Mouse (Mus musculus) kidney, embryonic 14.5 days (tissue): Measurements from ENCODE around the gene Ppp1r37. TPM values are rescaled to one million over a fixed set of nuclear protein-coding genes. Genes with fewer than 3 reads are reported as not detected.

Experiments used
- ATAC-seq: fragments of 200-750 bp; cut with Nextera tagmentation; 2 replicates; pipeline ENCODE4 v1.8.0; 2017; ENCODE audit warnings: moderate number of reproducible peaks, mild to moderate bottlenecking, moderate TSS enrichment, moderate library complexity; ENCODE audit not compliant: low FRiP score, low TSS enrichment
- H3K27ac ChIP-seq: fragments of 300-500 bp; sonication (generic); 2 replicates; pipeline ENCODE4 v1.5.1; 2014; ENCODE audit warnings: low read depth, mild to moderate bottlenecking, low read length, moderate library complexity, mixed read lengths
- H3K27me3 ChIP-seq: fragments of 300-500 bp; sonication (generic); 2 replicates; pipeline ENCODE4 v1.6.1; 2014; ENCODE audit warnings: mild to moderate bottlenecking, low read length; ENCODE audit not compliant: control insufficient read depth, insufficient read depth
- H3K36me3 ChIP-seq: fragments of 300-500 bp; sonication (generic); 2 replicates; pipeline ENCODE4 v1.6.1; 2014; ENCODE audit warnings: low read length, mixed read lengths; ENCODE audit not compliant: control insufficient read depth, insufficient read depth
- H3K4me1 ChIP-seq: fragments of 300-500 bp; sonication (generic); 2 replicates; pipeline ENCODE4 v1.6.1; 2014; ENCODE audit warnings: low read length, mixed read lengths; ENCODE audit not compliant: control insufficient read depth, insufficient read depth
- H3K4me2 ChIP-seq: fragments of 300-500 bp; sonication (generic); replicated peaks from 2 replicates; pipeline ENCODE4 v1.6.1; 2014; ENCODE audit warnings: low read depth, mild to moderate bottlenecking, low read length
- H3K4me3 ChIP-seq: fragments of 300-500 bp; sonication (generic); 2 replicates; pipeline ENCODE4 v1.5.1; 2014; ENCODE audit warnings: mild to moderate bottlenecking, low read length
- H3K9ac ChIP-seq: fragments of 300-500 bp; sonication (generic); 2 replicates; pipeline ENCODE4 v1.6.1; 2014; ENCODE audit warnings: low read depth, mild to moderate bottlenecking, low read length, moderate library complexity
- H3K9me3 ChIP-seq: fragments of 300-500 bp; sonication (generic); 2 replicates; pipeline ENCODE4 v1.6.1; 2016; ENCODE audit warnings: low read length; ENCODE audit not compliant: control insufficient read depth
- WGBS: fragments of 180-500 bp; shearing (Covaris S2); extraction: QIAGEN DNeasy Blood & Tissue Kit; methylation state at CpG from one replicate; pipeline ENCODE4 v1.1.7; 2014; 5-methylcytosine and 5-hydroxymethylcytosine counted together
- polyA plus RNA-seq: library from polyadenylated mRNA; unstranded; fragments of >200 nt; fragmentation: Nextera tagmentation; extraction: Ambion mirVana; gene quantifications from 2 replicates; pipeline ENCODE4 v1.2.1, GENCODE M21; 2014

Gene Ppp1r37
- polyA plus RNA-seq, 1 experiment from 2014 or later, result 6.5 TPM

DNA sequence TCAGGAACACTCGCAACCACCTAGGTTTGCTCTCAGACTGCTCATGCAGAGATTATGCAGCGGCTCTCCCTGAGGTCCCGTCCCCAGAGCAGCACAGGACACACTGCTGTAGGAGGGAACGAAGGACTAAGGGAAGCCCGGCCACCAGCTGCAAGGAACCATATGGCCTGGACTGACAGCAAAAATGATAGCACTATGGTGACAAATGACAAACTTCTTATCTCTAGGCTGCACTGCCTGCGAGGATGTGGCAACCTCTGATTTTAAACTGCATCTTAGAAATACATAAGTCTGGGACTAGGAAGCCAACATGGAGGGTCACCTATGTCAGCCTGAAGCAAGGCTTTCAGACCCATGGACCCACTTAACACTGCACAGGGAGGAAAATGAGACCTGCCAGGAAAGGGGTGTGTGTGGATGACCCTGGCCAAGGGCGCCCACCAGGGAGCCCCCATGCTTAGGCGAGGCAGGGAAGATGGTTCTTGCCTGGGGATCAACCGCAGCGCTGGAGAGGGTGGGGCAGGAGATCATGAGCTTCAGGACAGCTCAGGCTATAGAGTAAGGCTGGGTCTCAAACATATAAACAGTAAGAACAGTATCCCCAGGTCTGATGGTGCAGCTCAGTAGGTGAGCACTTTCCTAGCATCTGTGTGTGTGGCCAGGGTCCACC is 30.3 kb upstream of the Ppp1r37 start:
- no peak overlapping the region for H3K9ac ChIP-seq
- no peak overlapping the region for H3K27ac ChIP-seq
- 91% methylated on average over 10 of the region's 10 CpGs for WGBS
- H3K4me1 ChIP-seq, result no peaks in the 10 kb centered on the region
- no peaks in the 10 kb centered on the region for H3K27me3 ChIP-seq
- H3K4me2 ChIP-seq, result no peak overlapping the region
- ATAC-seq, result no peak
- peaks cover 92% of the 10 kb centered on the region for H3K36me3 ChIP-seq
- H3K9me3 ChIP-seq, result no peaks in the 10 kb centered on the region
- H3K4me3 ChIP-seq, result no peak overlapping the region

DNA sequence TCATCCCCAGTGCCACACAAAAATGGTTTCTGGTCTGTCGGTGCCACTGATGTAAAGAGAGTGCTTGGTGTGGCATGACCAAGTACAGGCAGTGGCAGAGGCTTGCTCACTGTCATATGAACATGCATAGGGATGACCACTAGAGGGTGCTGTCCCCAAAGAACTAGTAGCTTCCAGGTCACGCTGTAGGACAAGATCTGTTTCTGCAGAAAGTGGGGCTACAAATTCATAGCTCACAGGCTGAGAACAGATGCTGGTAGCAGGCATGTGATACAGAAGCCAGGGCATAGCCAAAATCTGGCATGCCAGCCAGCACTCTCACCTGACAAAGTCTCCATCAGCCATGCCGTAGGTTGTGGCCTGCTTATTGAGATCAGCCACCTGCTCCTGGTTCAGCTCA is 27.0 kb upstream of the Ppp1r37 start:
- ATAC-seq, result peak; percentile 40; the same call in 1 of the 2 replicates
- WGBS, result 66% methylated on average over 3 of the region's 3 CpGs

DNA sequence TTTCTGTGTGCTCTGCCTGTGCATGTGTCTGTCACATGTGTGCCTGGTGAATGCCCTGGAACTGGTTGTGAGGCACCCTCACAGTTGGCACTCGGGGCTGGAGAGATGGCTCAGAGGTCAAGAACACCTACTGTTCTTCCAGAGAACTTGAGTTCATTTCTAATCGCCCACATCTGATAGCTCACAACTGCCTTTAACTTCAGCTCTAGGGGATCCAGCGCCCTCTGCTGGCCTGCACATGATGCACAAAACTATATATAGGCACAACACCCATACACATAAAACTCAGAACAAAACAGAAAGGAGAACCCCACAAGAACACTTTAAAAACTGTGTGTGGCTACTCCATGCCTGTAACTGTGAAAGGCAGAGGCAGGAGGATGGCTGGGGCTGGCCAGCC is 26.3 kb upstream of the Ppp1r37 start:
- no peak overlapping the region for H3K27ac ChIP-seq
- H3K36me3 ChIP-seq, result peaks cover 100% of the 10 kb centered on the region
- ATAC-seq, result no peak
- no peak overlapping the region; the same call in 1 of the 2 replicates for H3K4me3 ChIP-seq
- no peak overlapping the region for H3K4me2 ChIP-seq
- H3K4me1 ChIP-seq, result no peaks in the 10 kb centered on the region
- H3K9me3 ChIP-seq, result no peaks in the 10 kb centered on the region
- H3K9ac ChIP-seq, result no peak overlapping the region
- H3K27me3 ChIP-seq, result no peaks in the 10 kb centered on the region
- 53% methylated on average over 3 of the region's 3 CpGs for WGBS

More for the DNA sequence above, 27.0 kb upstream of the Ppp1r37 start:
- Histone ChIP-seq H3K27me3 (no peaks in the 10 kb centered on the region), H3K36me3 (peaks cover 100% of the 10 kb centered on the region), H3K4me3 (no peak overlapping the region), H3K27ac (no peak overlapping the region), H3K9me3 (no peaks in the 10 kb centered on the region), H3K4me1 (no peaks in the 10 kb centered on the region), H3K9ac (no peak overlapping the region), H3K4me2 (no peak overlapping the region)

DNA sequence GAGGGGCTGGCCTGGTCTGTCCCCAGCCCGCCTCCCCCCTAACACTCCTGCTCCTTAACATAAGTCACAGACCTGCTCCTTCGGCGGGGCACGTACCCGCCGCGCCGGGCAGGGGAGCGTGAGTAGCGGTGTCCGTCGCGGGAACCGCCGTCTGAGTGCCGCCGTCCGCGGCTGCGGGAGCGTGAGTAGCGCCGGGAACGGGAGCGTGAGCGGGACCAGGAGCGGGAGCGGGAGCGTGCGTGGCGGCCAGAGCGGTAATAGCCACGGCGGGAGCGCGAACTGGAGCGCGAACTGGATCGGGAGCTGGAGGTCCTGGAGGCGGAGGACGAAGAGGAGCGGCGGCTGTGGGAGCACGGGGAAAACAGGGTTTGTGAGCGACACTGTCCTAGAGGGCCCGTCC is 23.4 kb upstream of the Ppp1r37 start:
- Histone ChIP-seq H3K27ac (no peak overlapping the region), H3K4me2 (no peak overlapping the region), H3K4me1 (no peaks in the 10 kb centered on the region), H3K4me3 (no peak overlapping the region), H3K9me3 (no peaks in the 10 kb centered on the region), H3K36me3 (peaks cover 97% of the 10 kb centered on the region), H3K27me3 (no peaks in the 10 kb centered on the region), H3K9ac (no peak overlapping the region)
- no peak for ATAC-seq
- 77% methylated on average over 46 of the region's 46 CpGs for WGBS

DNA sequence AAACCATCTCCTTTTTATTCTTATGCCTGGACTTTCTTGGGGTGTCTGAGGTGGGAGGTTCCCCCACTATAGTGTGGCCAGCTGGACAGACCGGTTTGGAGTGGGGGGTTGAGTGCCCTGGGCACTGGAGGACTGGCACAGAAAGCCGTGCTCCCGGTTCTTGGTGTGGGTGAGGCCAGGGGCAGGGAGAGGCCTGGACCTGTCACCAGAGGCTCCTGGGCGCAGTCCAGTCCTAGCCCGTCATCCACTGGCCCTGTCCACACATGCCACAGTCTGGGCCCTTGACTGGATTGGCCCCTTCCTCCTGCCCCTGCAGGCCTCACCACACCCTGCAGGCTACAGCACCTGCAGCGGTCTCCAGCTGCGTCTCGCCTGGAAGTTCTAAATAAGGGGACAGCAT is 17.8 kb upstream of the Ppp1r37 start:
- 87% methylated on average over 8 of the region's 8 CpGs for WGBS

DNA sequence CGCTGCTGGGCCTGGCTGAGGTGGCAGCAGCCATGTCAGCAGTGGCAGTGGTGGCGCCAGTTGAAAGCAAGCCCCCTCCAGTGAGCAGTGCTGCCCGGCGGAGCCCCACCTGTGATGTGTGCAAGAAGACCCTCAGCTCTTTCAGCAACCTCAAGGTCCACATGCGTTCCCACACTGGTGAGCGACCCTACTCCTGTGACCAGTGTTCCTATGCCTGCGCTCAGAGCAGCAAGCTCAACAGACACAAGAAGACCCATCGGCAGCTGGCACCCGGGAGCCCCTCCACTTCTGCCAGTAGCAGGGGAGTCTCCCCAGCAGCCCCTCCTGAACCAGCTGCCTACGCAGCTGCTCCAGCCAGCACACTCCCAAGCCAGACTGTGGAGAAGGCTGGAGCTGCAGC is 16.9 kb upstream of the Ppp1r37 start:
- WGBS, result 89% methylated on average over 10 of the region's 10 CpGs
- H3K4me2 ChIP-seq, result no peak overlapping the region
- no peak overlapping the region for H3K27ac ChIP-seq
- ATAC-seq, result no peak
- no peak overlapping the region for H3K4me3 ChIP-seq
- peaks cover 23% of the 10 kb centered on the region for H3K27me3 ChIP-seq
- peaks cover 45% of the 10 kb centered on the region for H3K36me3 ChIP-seq
- no peak overlapping the region for H3K9ac ChIP-seq
- no peaks in the 10 kb centered on the region for H3K9me3 ChIP-seq
- H3K4me1 ChIP-seq, result peaks cover 6% of the 10 kb centered on the region

More for the DNA sequence above, 17.8 kb upstream of the Ppp1r37 start:
- peaks cover 6% of the 10 kb centered on the region for H3K4me1 ChIP-seq
- H3K4me2 ChIP-seq, result no peak overlapping the region
- H3K9ac ChIP-seq, result no peak overlapping the region
- H3K36me3 ChIP-seq, result peaks cover 54% of the 10 kb centered on the region
- no peaks in the 10 kb centered on the region for H3K9me3 ChIP-seq
- ATAC-seq, result no peak
- no peak overlapping the region for H3K27ac ChIP-seq
- H3K27me3 ChIP-seq, result peaks cover 23% of the 10 kb centered on the region
- H3K4me3 ChIP-seq, result no peak overlapping the region

DNA sequence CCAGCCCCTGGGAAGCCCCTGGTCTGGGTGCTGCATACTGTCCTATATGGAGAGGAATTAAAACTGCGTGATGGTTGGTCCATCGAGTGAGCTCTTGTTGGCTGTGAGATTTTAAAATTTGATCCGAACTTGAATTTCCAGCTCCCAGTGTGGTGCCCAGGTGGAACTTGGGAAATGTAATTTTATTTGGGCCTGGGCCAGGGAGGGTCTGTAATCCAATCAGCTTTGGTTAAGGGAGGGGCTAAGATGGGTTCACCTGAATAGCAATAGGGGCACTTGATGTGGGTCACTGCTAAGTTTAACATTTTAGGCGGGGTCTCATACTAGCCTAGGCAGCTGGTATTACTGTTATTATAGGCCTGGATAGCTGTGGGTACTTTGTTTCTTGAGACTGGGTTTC is 15.6 kb upstream of the Ppp1r37 start:
- Histone ChIP-seq H3K4me1 (peaks cover 6% of the 10 kb centered on the region), H3K4me2 (no peak overlapping the region), H3K36me3 (peaks cover 32% of the 10 kb centered on the region), H3K9me3 (no peaks in the 10 kb centered on the region), H3K4me3 (peak overlapping the region; percentile 40; the same call in 1 of the 2 replicates), H3K27me3 (peaks cover 23% of the 10 kb centered on the region), H3K9ac (no peak overlapping the region), H3K27ac (no peak overlapping the region)
- no peak for ATAC-seq
- 75% methylated on average over 4 of the region's 4 CpGs for WGBS

DNA sequence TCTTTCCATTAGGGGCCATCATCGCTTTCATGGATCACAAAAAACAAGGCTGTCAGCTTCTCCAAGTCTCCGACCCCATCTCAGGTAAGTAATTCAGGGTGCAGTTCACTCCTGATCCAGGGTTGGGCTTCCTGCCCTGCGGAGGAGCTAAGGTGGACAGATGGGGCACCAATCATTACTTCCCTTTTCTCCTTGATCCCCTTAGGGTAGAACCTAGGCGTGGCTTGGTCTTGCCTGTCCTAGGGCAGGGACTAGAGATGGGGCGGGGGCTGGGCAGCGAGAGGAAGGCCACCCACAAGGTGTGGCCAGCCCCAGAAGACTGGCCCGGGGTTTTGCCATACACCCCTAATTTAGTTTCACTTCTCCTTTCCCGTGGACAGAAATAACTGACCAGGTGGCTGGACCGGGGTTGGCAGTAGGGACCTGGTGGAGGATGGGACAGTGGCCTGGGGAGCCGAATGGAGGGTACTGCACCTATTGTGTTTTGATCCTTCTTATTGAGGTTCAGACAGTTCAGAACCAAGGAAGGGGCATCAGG is 15.1 kb upstream of the Ppp1r37 start:
- H3K4me1 ChIP-seq, result peaks cover 6% of the 10 kb centered on the region
- H3K27me3 ChIP-seq, result peaks cover 23% of the 10 kb centered on the region
- peak overlapping the region; percentile 54 for H3K9ac ChIP-seq
- no peaks in the 10 kb centered on the region for H3K9me3 ChIP-seq
- H3K36me3 ChIP-seq, result peaks cover 27% of the 10 kb centered on the region
- peak overlapping the region; percentile 40 for H3K4me3 ChIP-seq
- ATAC-seq, result no peak
- 13% methylated on average over 10 of the region's 10 CpGs for WGBS
- H3K27ac ChIP-seq, result no peak overlapping the region
- peak overlapping the region; percentile 81 for H3K4me2 ChIP-seq

DNA sequence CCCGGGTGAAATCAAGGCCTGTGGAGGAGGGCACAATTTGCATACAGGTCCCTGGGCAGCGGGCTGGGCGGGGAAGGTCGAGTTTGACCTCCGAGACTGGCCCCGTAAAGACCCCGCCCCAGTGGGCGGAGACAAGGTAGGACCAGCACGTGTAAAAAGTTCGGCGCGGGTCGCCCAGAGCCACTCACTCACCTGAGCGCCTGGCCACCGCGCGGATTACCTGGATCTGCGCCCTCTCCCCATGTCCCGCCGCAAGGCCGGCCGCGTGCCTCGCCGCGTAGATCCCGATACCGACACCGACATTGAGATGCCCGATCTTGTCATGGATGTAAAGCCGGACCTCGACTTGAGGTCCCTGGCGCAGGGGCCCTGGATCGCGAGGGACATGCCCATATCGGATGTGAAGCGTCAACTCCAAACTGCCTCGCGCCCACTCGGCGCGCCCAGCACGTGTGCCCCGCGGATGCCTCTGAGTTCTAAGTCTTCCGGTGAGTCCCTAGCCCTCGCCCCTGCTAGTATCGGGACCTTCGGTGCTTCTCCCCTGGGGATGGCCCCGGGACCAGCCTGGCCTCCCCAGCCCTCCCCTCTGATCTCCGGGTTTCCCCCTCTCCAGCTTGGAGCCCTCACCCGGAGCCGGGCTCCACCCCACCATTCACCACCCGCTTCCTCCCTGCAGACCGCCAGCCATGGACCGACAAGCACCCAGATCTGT is 14.4 kb upstream of the Ppp1r37 start, which contains the start of the genes Zfp296 and Gemin7:
TSS of gene Zfp296 (plus strand) at position 147 of the 712 bp plus-strand sequence.
TSS of gene Gemin7 (minus strand) at position 455 of the 712 bp plus-strand sequence.
- H3K27ac ChIP-seq, result no peak within 1 kb of the TSS
- H3K4me1 ChIP-seq, result peaks cover 10% of the 10 kb centered on the region
- peak within 1 kb of the TSS; percentile 40 for H3K4me3 ChIP-seq
- peak within 1 kb of the TSS; percentile 81 for H3K4me2 ChIP-seq
- H3K36me3 ChIP-seq, result peaks cover 23% of the 10 kb centered on the region
- H3K9ac ChIP-seq, result peak within 1 kb of the TSS; percentile 54
- no peaks in the 10 kb centered on the region for H3K9me3 ChIP-seq
- ATAC-seq, result no peak
- 1% methylated on average over 54 of the region's 56 CpGs for WGBS
- H3K27me3 ChIP-seq, result peaks cover 23% of the 10 kb centered on the region
